Mouse (Mus musculus) ES-Bruce4 (cell line): ENCODE results near the gene Hoxc9.

Experiments used
- CTCF ChIP-seq: IDR thresholded peaks from one replicate; pipeline ENCODE4 v1.8.1; 2011; ENCODE audit warnings: low read depth, low read length
- EP300 ChIP-seq: IDR thresholded peaks from 2 replicates; pipeline ENCODE4 v1.6.1; 2011; ENCODE audit warnings: low read depth, low read length; ENCODE audit not compliant: insufficient read depth
- POLR2A ChIP-seq: IDR thresholded peaks from one replicate; pipeline ENCODE4 v1.8.1; 2011; ENCODE audit warnings: low read length; ENCODE audit not compliant: insufficient read depth

GRCm38 (mm10) chr15:103000501-103000901 is 24.3 kb downstream of the Hoxc9 start:
- TF ChIP-seq POLR2A (no peak), CTCF (no peak), EP300 (no peak)
